Mouse (Mus musculus) limb, embryonic 13.5 days (tissue): ENCODE data around the gene Taf3. TPM values are rescaled to one million over a fixed set of nuclear protein-coding genes. Genes with fewer than 3 reads are reported as not detected.

Source experiments
- ATAC-seq: fragments of 200-750 bp; cut with Nextera tagmentation; 2 replicates; pipeline ENCODE4 v1.8.0; 2017; ENCODE audit warnings: low read depth, moderate number of reproducible peaks, moderate TSS enrichment; ENCODE audit not compliant: low FRiP score
- H3K27ac ChIP-seq: fragments of 300-500 bp; sonication (generic); 2 replicates; pipeline ENCODE4 v1.5.1; 2015; ENCODE audit warnings: inconsistent platforms, mild to moderate bottlenecking, moderate library complexity
- H3K27me3 ChIP-seq: fragments of 300-500 bp; sonication (generic); 2 replicates; pipeline ENCODE4 v1.6.1; 2015; ENCODE audit warnings: mild to moderate bottlenecking, inconsistent platforms
- H3K36me3 ChIP-seq: fragments of 300-500 bp; sonication (generic); 2 replicates; pipeline ENCODE4 v1.6.1; 2015; ENCODE audit warnings: inconsistent platforms, mild to moderate bottlenecking, moderate library complexity
- H3K4me1 ChIP-seq: fragments of 300-500 bp; sonication (generic); 2 replicates; pipeline ENCODE4 v1.6.1; 2015; ENCODE audit warnings: inconsistent platforms
- H3K4me2 ChIP-seq: fragments of 300-500 bp; sonication (generic); replicated peaks from 2 replicates; pipeline ENCODE4 v1.6.1; 2015; ENCODE audit warnings: inconsistent platforms, mild to moderate bottlenecking, moderate library complexity
- H3K4me3 ChIP-seq: fragments of 300-500 bp; sonication (generic); 2 replicates; pipeline ENCODE4 v1.5.1; 2015; ENCODE audit warnings: moderate library complexity, mild to moderate bottlenecking, inconsistent platforms
- H3K9ac ChIP-seq: fragments of 300-500 bp; sonication (generic); 2 replicates; pipeline ENCODE4 v1.6.1; 2015; ENCODE audit warnings: mild to moderate bottlenecking, inconsistent platforms
- H3K9me3 ChIP-seq: fragments of 300-500 bp; sonication (generic); 2 replicates; pipeline ENCODE4 v1.6.1; 2016; ENCODE audit warnings: inconsistent platforms
- WGBS: fragments of 180-500 bp; shearing (Covaris S2); methylation state at CpG from one replicate; pipeline ENCODE4 v1.1.7; 2015; 5-methylcytosine and 5-hydroxymethylcytosine counted together
- polyA plus RNA-seq: library from polyadenylated mRNA; unstranded; fragments of >200 nt; fragmentation: Nextera tagmentation; extraction: Ambion mirVana; gene quantifications from 2 replicates; pipeline ENCODE4 v1.2.1, GENCODE M21; 2015

Gene Taf3
- polyA plus RNA-seq, 1 experiment from 2014 or later: 15.2 TPM

GRCm38 (mm10) chr2:9884533-9885216 is 163.7 kb downstream of the Taf3 start:
- H3K4me1 ChIP-seq: peaks cover 44% of the 10 kb centered on the region
- H3K9me3 ChIP-seq: no peaks in the 10 kb centered on the region
- ATAC-seq: no peak
- H3K27ac ChIP-seq: no peak overlapping the region
- H3K27me3 ChIP-seq: peaks cover 99% of the 10 kb centered on the region
- H3K4me2 ChIP-seq: peak overlapping the region; percentile 64; the same call in 1 of the 2 replicates
- H3K4me3 ChIP-seq: no peak overlapping the region
- 5% methylated on average over 15 of the region's 15 CpGs for WGBS
- no peak overlapping the region for H3K9ac ChIP-seq
- no peaks in the 10 kb centered on the region for H3K36me3 ChIP-seq

- H3K27ac ChIP-seq: no peak overlapping the region
- ATAC-seq: no peak
- H3K4me1 ChIP-seq: peaks cover 44% of the 10 kb centered on the region
- peaks cover 99% of the 10 kb centered on the region for H3K27me3 ChIP-seq
- H3K4me2 ChIP-seq: peak overlapping the region; percentile 64
- no peak overlapping the region for H3K9ac ChIP-seq
- under 1% methylated on average over 27 of the region's 27 CpGs for WGBS
- no peaks in the 10 kb centered on the region for H3K9me3 ChIP-seq
- peak overlapping the region; percentile 38 for H3K4me3 ChIP-seq
- H3K36me3 ChIP-seq: no peaks in the 10 kb centered on the region
Observed at GRCm38 (mm10) chr2:9883803-9884532, 164.4 kb downstream of the Taf3 start.

DNA sequence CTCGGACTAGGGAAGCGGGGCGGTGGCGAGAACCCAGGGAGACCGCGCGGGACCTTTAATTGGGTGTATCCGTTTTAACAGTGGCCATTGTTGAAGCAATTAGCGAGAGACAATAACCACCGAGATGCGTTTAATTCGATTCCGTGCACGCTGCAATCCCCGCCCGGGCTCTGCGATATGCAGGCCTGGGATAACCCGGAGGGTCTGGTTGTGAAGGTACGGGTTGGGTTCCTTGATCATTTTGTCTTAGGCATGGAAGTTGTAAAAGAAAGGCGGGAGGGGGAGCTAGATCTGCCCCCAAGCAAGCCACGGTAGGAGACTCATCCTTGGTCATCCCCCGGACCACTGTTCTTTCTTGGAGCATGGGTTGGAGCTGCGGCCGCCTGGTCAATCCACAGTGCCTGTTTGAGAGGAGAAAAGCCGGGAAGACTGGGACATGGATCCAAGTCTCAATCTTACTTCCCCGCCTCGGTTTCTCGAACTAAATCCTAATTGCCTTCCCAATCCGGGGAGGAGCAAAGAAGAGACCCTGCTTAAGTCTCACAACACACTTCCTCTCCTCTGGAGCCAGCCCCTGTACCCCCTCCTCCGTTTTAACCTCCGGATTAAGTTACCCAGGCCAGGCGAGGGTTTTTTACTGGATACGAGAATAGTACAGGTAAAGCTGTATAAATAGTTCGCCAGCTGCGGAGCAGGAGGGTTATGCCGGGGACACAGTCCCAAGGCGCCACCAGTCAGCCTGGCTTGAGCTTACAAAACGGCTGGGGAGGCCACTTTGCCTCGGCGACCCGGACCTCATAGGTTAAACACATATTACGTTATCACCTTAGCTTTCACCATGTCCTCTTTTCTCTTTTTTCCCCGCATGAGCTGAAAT is 165.2 kb downstream of the Taf3 start:
- no peak for ATAC-seq
- WGBS: 1% methylated on average over 43 of the region's 43 CpGs
- Histone ChIP-seq H3K9me3 (no peaks in the 10 kb centered on the region), H3K36me3 (no peaks in the 10 kb centered on the region), H3K4me3 (peak overlapping the region; percentile 38), H3K4me2 (peak overlapping the region; percentile 64), H3K9ac (0 out of 2 replicates have a peak overlapping the region, but pooled peaks have one; percentile 13), H3K4me1 (peaks cover 48% of the 10 kb centered on the region), H3K27me3 (peaks cover 98% of the 10 kb centered on the region), H3K27ac (no peak overlapping the region)

GRCm38 (mm10) chr2:9882371-9882925 is 165.9 kb downstream of the Taf3 start:
- H3K9me3 ChIP-seq: no peaks in the 10 kb centered on the region
- H3K4me3 ChIP-seq: peak overlapping the region; percentile 38
- H3K27me3 ChIP-seq: peaks cover 98% of the 10 kb centered on the region
- H3K9ac ChIP-seq: peak overlapping the region; percentile 35; the same call in 1 of the 2 replicates
- no peaks in the 10 kb centered on the region for H3K36me3 ChIP-seq
- no peak overlapping the region for H3K27ac ChIP-seq
- peak overlapping the region; percentile 64 for H3K4me2 ChIP-seq
- peaks cover 49% of the 10 kb centered on the region for H3K4me1 ChIP-seq
- no peak for ATAC-seq
- WGBS: under 1% methylated on average over 39 of the region's 39 CpGs

DNA sequence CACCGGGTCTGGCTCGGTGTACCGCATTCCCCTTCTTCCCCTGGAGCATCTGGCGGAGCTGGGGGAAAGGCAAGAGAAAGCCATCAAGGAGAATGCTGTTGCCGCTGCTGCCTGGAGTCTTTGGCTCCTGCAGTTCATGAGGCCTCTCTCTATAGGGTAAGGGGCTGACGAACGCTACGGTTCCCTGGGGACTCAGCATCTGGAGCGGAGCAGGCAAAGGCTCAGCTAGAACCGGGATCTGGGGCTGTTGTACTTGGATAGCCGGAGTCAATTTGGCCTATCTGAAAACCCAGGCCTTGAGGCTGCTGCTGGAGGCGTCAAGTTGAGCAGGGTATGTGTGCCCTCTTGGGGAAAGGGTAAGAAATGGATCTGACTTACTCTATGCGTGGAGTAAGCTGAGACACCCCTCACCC is 166.8 kb downstream of the Taf3 start:
- Histone ChIP-seq H3K27ac (no peak overlapping the region), H3K4me2 (peak overlapping the region; percentile 64), H3K27me3 (peaks cover 98% of the 10 kb centered on the region), H3K4me1 (peaks cover 57% of the 10 kb centered on the region), H3K9ac (peak overlapping the region; percentile 4; the same call in 1 of the 2 replicates), H3K36me3 (no peaks in the 10 kb centered on the region), H3K9me3 (no peaks in the 10 kb centered on the region), H3K4me3 (peak overlapping the region; percentile 38)
- 0% methylated on average over 13 of the region's 13 CpGs for WGBS
- ATAC-seq: no peak

- H3K27ac ChIP-seq: no peak within 1 kb of the TSS
- ATAC-seq: no peak
- H3K27me3 ChIP-seq: peaks cover 98% of the 10 kb centered on the region
Observed at GRCm38 (mm10) chr2:9881051-9881591, 167.3 kb downstream of the Taf3 start, which contains the start of gene 4930412O13Rik. TSS of gene 4930412O13Rik (plus strand) at chr2:9881252.

GRCm38 (mm10) chr2:9880271-9880670 is 168.1 kb downstream of the Taf3 start:
- peaks cover 98% of the 10 kb centered on the region for H3K27me3 ChIP-seq
- 5% methylated on average over 11 of the region's 11 CpGs for WGBS

More at GRCm38 (mm10) chr2:9881051-9881591, 167.3 kb downstream of the Taf3 start, which contains the start of gene 4930412O13Rik:
- H3K4me1 ChIP-seq: peaks cover 57% of the 10 kb centered on the region
- H3K9ac ChIP-seq: peak within 1 kb of the TSS; percentile 4; the same call in 1 of the 2 replicates
- under 1% methylated on average over 33 of the region's 35 CpGs for WGBS
- H3K36me3 ChIP-seq: no peaks in the 10 kb centered on the region
- H3K4me2 ChIP-seq: peak within 1 kb of the TSS; percentile 64
- H3K4me3 ChIP-seq: peak within 1 kb of the TSS; percentile 38
- H3K9me3 ChIP-seq: no peaks in the 10 kb centered on the region

GRCm38 (mm10) chr2:9879493-9879892 is 168.9 kb downstream of the Taf3 start:
- H3K9ac ChIP-seq: 0 out of 2 replicates have a peak overlapping the region, but pooled peaks have one; percentile 20
- 0% methylated on average over 21 of the region's 21 CpGs for WGBS
- H3K4me3 ChIP-seq: peak overlapping the region; percentile 48
- peak; percentile 93 for ATAC-seq
- H3K27ac ChIP-seq: no peak overlapping the region
- H3K4me2 ChIP-seq: peak overlapping the region; percentile 77
- H3K36me3 ChIP-seq: no peaks in the 10 kb centered on the region
- peaks cover 61% of the 10 kb centered on the region for H3K4me1 ChIP-seq
- H3K9me3 ChIP-seq: no peaks in the 10 kb centered on the region
- peaks cover 98% of the 10 kb centered on the region for H3K27me3 ChIP-seq

More at GRCm38 (mm10) chr2:9880271-9880670, 168.1 kb downstream of the Taf3 start:
- H3K27ac ChIP-seq: no peak overlapping the region
- no peak overlapping the region; the same call in 1 of the 2 replicates for H3K4me3 ChIP-seq
- H3K9ac ChIP-seq: no peak overlapping the region
- no peak for ATAC-seq
- H3K9me3 ChIP-seq: no peaks in the 10 kb centered on the region
- H3K4me1 ChIP-seq: peaks cover 57% of the 10 kb centered on the region
- H3K36me3 ChIP-seq: no peaks in the 10 kb centered on the region
- no peak overlapping the region; the same call in 1 of the 2 replicates for H3K4me2 ChIP-seq

- Histone ChIP-seq H3K36me3 (no peaks in the 10 kb centered on the region), H3K9ac (peak overlapping the region; percentile 20; the same call in 1 of the 2 replicates), H3K4me2 (peak overlapping the region; percentile 77), H3K27ac (no peak overlapping the region; the same call in 1 of the 2 replicates), H3K27me3 (peaks cover 98% of the 10 kb centered on the region), H3K9me3 (no peaks in the 10 kb centered on the region), H3K4me3 (peak overlapping the region; percentile 48), H3K4me1 (peaks cover 62% of the 10 kb centered on the region)
- no peak for ATAC-seq
- under 1% methylated on average over 22 of the region's 22 CpGs for WGBS
Observed at GRCm38 (mm10) chr2:9879092-9879491, 169.3 kb downstream of the Taf3 start.

- peak; percentile 9; the same call in 1 of the 2 replicates for ATAC-seq
- no peak overlapping the region; the same call in 1 of the 2 replicates for H3K27ac ChIP-seq
- no peaks in the 10 kb centered on the region for H3K9me3 ChIP-seq
- peak overlapping the region; percentile 77 for H3K4me2 ChIP-seq
- WGBS: under 1% methylated on average over 31 of the region's 33 CpGs
- no peaks in the 10 kb centered on the region for H3K36me3 ChIP-seq
- H3K27me3 ChIP-seq: peaks cover 98% of the 10 kb centered on the region
- H3K4me1 ChIP-seq: peaks cover 60% of the 10 kb centered on the region
- H3K9ac ChIP-seq: peak overlapping the region; percentile 35; the same call in 1 of the 2 replicates
- peak overlapping the region; percentile 48 for H3K4me3 ChIP-seq
Observed at GRCm38 (mm10) chr2:9878564-9879081, 169.8 kb downstream of the Taf3 start.
